Mouse (Mus musculus) gastrocnemius, adult 2 months (tissue): ENCODE measurements around the gene Hemk1. TPM values are rescaled to one million over a fixed set of nuclear protein-coding genes. Genes with fewer than 3 reads are reported as not detected.
"Not testable (repeated sequence)": the region's sequence is repeated elsewhere in the genome, so short reads cannot be mapped to it uniquely, and the experiment has no call there.

Experiments used
- DNase-seq: peaks from one replicate; pipeline ENCODE4 v3.0.0; 2022
- H3K27ac ChIP-seq: fragments of 200-600 bp; 2 replicates; pipeline ENCODE4 v1.8.1; 2022; ENCODE audit warnings: mild to moderate bottlenecking
- H3K4me3 ChIP-seq: fragments of 200-600 bp; 2 replicates; pipeline ENCODE4 v1.8.1; 2022; ENCODE audit warnings: mild to moderate bottlenecking, moderate library complexity
- CTCF ChIP-seq: fragments of 200-600 bp; IDR thresholded peaks from 2 replicates; pipeline ENCODE4 v1.8.1; 2022; ENCODE audit warnings: antibody characterized with exemption, mild to moderate bottlenecking, moderate library complexity
- intact Hi-C: fragments of 180-260 bp; cut with DNase I; formaldehyde crosslinking; loops from one replicate; pipeline ENCODE4 v1.15.1; 2025
- total RNA-seq, 2 experiments: library from RNA; stranded (reverse); gene quantifications; 2 replicates each; pipeline ENCODE4 v1.2.3; 2021

The Hemk1 gene
- total RNA-seq, 2 experiments from 2014 or later = 11.6 to 14.4 TPM

DNA sequence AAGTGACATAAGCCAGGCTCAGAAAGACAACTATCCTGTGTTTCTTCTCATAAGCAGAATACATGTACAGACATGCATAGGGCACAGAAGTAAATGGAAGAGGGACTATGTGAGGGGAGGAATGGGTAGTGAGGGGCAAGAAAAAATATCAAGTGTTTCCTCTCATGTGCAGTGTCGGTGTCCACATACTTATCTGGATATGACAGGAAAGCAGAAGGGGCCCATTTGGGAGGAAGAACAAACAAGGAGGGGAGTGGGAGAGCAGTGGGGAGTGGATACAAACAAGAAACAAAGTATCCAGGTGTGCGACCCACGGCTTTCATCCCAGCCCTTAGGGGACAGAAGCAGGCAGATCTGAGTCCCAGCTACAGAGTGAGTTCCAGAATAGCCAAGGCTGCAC is 24.2 kb downstream of the Hemk1 start:
- TF ChIP-seq CTCF = no peak
- peak overlapping the region; percentile 61; the same call in 1 of the 2 replicates for H3K27ac ChIP-seq
- H3K4me3 ChIP-seq = no peak overlapping the region
- DNase-seq = no peak
- intact Hi-C loops = no loop called here

GRCm38 (mm10) chr9:107312811-107313584 is 25.2 kb downstream of the Hemk1 start:
- TF ChIP-seq CTCF = no peak
- H3K27ac ChIP-seq = peak overlapping the region; percentile 86
- peak; percentile 69 for DNase-seq
- intact Hi-C loops = no loop called here
- H3K4me3 ChIP-seq = peak overlapping the region; percentile 34

DNA sequence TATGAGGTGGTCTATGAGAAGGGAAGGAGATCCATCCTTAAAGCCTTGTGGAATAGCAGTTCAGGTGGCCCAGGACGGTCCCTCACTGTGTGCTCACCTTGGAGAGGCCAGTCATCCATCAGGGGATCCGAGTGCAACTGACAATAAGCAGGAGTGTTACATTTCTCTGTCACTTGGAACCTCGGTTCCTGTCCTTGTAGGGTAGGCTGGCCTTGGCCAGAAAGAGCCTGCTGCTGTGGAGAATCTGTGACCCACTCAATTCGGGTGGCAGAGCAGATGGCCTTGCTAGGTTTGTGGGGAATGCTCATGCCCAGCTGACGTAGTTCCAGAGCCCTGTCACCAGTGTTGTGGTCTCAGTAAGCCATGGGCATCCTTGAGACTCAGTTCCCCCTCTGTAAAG is 28.6 kb downstream of the Hemk1 start:
- no peak overlapping the region for H3K4me3 ChIP-seq
- no peak for DNase-seq
- TF ChIP-seq CTCF = no peak
- H3K27ac ChIP-seq = peak overlapping the region; percentile 94
- intact Hi-C loops = no loop called here

DNA sequence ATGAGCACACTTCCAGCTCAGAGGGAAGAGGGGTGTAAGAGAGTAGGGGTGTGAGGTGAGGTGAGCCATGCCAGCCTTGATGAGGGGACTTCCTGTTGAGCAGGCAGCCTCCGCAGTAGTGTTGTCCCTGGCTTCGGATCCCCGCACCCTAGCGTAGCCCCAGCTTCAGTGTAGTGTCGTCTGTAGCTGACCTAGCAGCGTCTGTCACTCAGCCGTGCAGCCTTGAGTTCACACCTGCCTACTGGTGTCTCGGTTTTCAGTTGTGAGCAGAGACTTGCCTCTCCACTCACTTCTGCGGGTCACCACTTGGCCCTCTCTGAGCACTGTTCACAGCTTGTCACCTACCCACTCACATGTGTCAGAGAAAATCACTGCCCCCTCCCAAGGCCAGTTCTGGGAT is 29.0 kb downstream of the Hemk1 start:
- no peak overlapping the region for H3K4me3 ChIP-seq
- H3K27ac ChIP-seq = peak overlapping the region; percentile 94
- DNase-seq = no peak
- TF ChIP-seq CTCF = no peak
- intact Hi-C loops = no loop called here

- Histone ChIP-seq H3K4me3 (0 out of 2 replicates have a peak overlapping the region, but pooled peaks have one; percentile 13), H3K27ac (peak overlapping the region; percentile 94)
- peak; percentile 79 for DNase-seq
- TF ChIP-seq CTCF = no peak
- intact Hi-C loops = loop anchor here (1.0 kb wide), 1 partner anchor 16 kb away; no protein-coding TSS in a partner anchor
Measured at GRCm38 (mm10) chr9:107308346-107309000, 29.7 kb downstream of the Hemk1 start.

DNA sequence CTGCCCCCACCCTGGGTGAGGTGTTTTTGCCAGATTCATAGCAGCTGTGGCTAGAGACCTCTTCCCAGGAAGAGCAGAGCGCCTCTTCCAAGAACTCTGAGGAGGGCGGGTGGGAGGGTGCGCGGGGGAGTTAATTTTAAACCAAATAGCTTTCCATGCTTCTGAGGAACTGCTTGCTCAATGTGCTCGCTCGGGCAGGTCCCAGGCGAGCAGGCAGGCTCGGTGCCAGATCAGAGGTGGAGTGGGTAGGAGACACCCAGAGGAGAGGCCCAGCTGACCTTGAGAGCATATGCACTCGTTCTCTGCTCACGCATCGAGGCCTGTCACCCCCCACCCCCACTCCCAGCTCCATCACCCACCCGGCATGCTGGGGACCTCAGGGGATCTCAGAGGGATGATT is 30.3 kb downstream of the Hemk1 start:
- DNase-seq = peak; percentile 96
- Histone ChIP-seq H3K27ac (peak overlapping the region; percentile 94), H3K4me3 (peak overlapping the region; percentile 33)
- intact Hi-C loops = loop anchor here (1.0 kb wide), 1 partner anchor 16 kb away; no protein-coding TSS in a partner anchor
- no peak for TF ChIP-seq CTCF

- intact Hi-C loops = no loop called here
- peak overlapping the region; percentile 33 for H3K4me3 ChIP-seq
- no peak for TF ChIP-seq CTCF
- DNase-seq = peak; percentile 66
- H3K27ac ChIP-seq = peak overlapping the region; percentile 94
Measured at GRCm38 (mm10) chr9:107307099-107307872, 30.9 kb downstream of the Hemk1 start.

- H3K4me3 ChIP-seq, DNase-seq, H3K27ac ChIP-seq, intact Hi-C loops: not testable (repeated sequence)
Measured at GRCm38 (mm10) chr9:107306673-107307072, 31.5 kb downstream of the Hemk1 start.

GRCm38 (mm10) chr9:107305601-107306542 is 32.3 kb downstream of the Hemk1 start:
- intact Hi-C loops = no loop called here
- TF ChIP-seq CTCF = no peak
- DNase-seq = peak; percentile 81
- H3K4me3 ChIP-seq = peak overlapping the region; percentile 13; the same call in 1 of the 2 replicates
- peak overlapping the region; percentile 85 for H3K27ac ChIP-seq

- intact Hi-C loops = no loop called here
- Histone ChIP-seq H3K27ac (peak overlapping the region; percentile 85), H3K4me3 (no peak overlapping the region)
- TF ChIP-seq CTCF = no peak
- no peak for DNase-seq
Measured at GRCm38 (mm10) chr9:107305012-107305411, 33.1 kb downstream of the Hemk1 start.

GRCm38 (mm10) chr9:107304383-107304782 is 33.8 kb downstream of the Hemk1 start:
- no peak overlapping the region for H3K4me3 ChIP-seq
- DNase-seq = no peak
- TF ChIP-seq CTCF = no peak
- intact Hi-C loops = no loop called here
- H3K27ac ChIP-seq = peak overlapping the region; percentile 85

DNA sequence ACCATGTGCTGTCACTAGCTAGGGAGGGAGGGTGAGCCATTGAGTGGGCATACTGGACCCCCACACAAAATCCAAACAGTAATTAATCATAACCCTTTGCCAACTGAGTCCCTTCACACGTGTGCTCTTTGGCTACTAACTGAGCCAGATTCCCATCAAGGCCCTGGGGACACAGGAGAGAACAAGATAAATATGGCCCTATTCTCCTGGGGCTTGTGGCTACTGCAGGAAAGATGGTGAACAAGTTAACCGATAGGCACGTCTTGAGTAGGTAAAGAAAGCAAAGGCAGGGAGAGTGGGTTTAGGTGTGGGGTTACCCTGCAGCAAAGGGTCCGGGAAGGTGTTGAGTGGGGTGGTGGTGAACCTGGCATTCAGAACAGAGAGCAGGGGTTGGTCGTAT is 34.2 kb downstream of the Hemk1 start:
- H3K27ac ChIP-seq = peak overlapping the region; percentile 85; the same call in 1 of the 2 replicates
- H3K4me3 ChIP-seq = no peak overlapping the region

More for the DNA sequence above, 34.2 kb downstream of the Hemk1 start:
- intact Hi-C loops = no loop called here
- DNase-seq = no peak
- no peak for TF ChIP-seq CTCF
